Mouse (Mus musculus): ENCODE results near the gene Atmin.

The Atmin gene

GRCm38 (mm10) chr8:116943161-116943554 lies at the start of gene Atmin:
TSS of gene Atmin (plus strand) at chr8:116943393.
- peak; percentile 90 for DNase-seq

GRCm38 (mm10) chr8:116893938-116894337 lies 49.3 kb upstream of the Atmin start:
- DNase-seq = no peak

GRCm38 (mm10) chr8:116895521-116895920 lies 47.7 kb upstream of the Atmin start:
- DNase-seq = no peak

GRCm38 (mm10) chr8:116904736-116905135 lies 38.5 kb upstream of the Atmin start:
- DNase-seq = no peak

GRCm38 (mm10) chr8:116905252-116905651 lies 37.9 kb upstream of the Atmin start:
- no peak for DNase-seq

DNA sequence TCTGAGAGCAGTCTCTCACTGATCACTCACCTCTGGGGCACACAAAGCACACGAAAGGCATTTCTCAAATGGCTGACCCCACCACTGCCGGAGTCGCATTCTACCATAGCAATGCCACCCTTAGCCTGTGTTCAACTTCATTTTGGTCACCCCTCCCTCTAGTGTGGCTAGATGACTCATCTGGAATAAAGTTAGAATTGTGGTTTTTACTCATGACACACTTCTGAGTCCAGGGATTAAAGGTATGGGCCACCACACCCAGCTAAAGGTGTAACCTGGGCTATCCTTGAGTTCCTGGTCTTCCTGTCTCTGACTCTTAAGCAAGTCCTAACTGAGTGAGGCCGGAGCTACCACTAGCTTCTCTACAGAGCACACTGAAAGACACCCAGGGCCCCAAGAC lies 37.4 kb upstream of the Atmin start:
- DNase-seq = no peak

- DNase-seq = no peak
Observed at GRCm38 (mm10) chr8:116921005-116921336, 22.2 kb upstream of the Atmin start.

DNA sequence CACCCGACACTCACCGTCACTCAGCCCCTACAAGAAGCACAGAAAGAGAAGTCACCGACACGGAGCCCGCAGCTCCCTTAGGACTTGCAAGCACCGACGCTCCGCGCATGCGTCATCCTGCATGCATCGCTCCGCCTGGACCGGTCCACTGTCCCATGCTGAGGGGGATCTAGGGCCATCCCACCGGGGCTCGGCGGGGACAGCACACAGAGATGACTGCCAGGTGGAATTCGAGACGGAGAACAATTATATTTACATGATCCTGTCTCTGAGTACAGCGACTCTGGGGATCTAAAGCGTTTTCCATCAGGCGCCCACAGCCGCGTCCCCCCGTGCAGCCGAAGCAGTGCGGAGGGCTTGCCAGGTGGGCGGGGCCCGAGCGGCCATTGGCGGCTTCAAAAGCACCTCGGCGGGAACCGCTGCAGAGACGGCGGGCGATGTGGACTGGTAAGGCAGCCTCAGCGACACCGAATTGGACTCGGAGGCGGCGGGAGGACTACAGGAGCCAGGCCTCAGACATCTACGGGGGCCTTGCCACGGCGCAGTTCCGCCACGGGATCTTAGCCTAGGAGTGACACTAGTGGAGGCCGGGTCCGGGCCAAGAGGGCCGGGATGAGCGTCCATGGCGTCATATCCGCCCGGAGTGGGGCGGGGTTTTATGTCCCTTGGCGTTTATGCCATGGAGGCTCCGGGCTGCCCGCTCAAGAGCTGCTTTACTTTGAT lies 21.7 kb upstream of the Atmin start, which contains the start of the genes Cmc2 and Cenpn:
Cmc2 (minus strand) TSS at position 119 of the 723 bp plus-strand sequence.
Cenpn (plus strand) TSS at position 394 of the 723 bp plus-strand sequence.
- DNase-seq = peak; percentile 91

- no peak for DNase-seq
Observed at GRCm38 (mm10) chr8:116922060-116922757, 21.0 kb upstream of the Atmin start.

DNA sequence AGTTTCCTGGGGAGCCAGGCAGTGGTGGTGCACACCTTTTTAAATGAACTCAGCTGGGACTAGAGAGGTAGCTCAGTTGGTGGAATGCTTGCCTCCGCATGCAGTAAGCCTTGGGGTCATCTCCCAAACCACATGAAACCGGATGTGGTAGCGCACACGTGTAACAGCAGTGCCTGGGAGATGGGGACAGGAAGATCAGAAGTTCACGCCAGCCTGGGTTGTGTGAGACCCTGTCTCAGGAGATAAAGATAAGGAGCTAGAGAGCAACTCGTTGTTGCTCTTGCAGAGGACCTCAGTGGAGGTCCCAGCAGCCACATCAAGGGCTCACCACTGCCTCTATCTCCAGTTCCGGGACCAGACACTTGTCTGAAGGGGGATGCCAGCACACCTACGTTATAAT lies 19.7 kb upstream of the Atmin start:
- DNase-seq = no peak

GRCm38 (mm10) chr8:116927880-116928279 lies 15.3 kb upstream of the Atmin start:
- no peak for DNase-seq

DNA sequence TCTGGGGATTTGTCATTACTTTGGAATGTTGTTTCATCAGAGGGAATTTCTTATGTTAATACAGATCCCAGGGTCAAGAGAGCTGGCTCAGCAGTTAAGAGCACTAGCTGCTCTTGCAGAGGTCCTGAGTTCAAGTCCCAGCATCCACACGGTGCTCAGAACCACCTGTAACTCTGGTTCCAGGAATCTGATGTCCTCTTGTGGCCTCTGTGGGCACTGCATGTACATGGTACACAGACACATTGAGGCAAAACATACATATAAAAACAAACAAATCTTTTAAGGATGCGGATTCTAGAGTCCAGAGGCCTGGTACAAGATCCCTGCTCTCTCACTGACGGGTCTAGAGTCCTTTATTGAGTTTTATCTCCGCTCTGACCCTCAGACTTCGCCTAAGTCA lies 14.6 kb upstream of the Atmin start:
- DNase-seq = no peak

DNA sequence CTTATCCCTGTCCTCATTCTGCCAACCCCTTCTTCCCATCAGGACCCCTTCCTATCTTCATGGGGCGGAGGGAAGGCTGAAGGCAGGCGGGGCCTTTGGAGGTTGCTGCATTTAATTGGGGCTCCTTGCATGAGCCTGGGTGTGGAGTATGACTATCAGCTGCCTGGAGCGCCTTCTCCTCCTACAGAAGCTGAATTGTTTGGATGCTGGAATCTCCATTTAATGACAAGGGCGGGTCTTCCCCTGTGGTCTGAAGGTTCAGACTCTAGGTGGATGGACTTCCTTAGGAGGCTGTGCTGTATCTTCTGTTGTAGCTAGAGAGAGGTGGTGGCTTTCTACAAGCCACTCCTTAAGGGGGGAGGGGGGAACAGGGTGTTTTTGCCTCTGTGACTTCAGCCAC lies 8.2 kb upstream of the Atmin start:
- DNase-seq = no peak

GRCm38 (mm10) chr8:116935506-116935905 lies 7.7 kb upstream of the Atmin start:
- no peak for DNase-seq

DNA sequence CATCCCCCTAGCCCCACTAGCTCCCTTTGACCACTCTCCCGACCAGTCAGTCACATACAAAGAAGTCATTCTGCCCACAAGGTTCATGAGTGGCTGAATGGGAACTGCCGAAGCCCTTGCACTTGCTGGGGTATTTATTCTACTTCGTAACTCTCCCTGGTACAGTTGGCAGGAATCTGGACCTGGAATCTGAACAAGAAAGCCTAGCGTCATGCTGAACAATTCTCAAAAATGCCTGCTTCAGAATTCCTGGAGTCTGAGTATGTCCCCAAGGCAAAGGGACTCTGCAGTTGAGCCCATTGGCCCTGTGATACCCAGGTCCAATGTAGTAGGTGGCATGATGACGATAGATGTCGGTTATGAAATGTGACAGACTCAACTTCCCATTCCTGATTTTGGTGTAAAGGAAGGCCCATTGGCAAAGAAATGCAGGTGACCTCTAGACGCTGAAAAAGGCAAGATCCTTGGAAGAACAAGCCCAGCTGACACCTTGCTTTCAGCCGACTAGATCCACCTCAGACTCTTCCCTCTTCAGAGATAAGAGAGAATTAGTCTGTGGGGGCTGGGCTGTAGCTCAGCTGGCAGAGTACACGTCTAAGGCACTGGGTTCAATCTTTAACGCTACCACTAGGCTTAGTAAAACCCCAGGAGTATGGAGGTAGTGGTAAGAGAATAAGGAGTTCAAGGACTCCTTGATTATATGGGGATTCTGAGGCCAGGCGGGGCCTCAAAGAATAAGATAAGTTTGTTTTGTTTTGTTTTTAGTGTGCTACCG lies 722 bp upstream of the Atmin start:
- DNase-seq = no peak

GRCm38 (mm10) chr8:116943555-116944384 lies 577 bp downstream of the Atmin start:
- DNase-seq = no peak

DNA sequence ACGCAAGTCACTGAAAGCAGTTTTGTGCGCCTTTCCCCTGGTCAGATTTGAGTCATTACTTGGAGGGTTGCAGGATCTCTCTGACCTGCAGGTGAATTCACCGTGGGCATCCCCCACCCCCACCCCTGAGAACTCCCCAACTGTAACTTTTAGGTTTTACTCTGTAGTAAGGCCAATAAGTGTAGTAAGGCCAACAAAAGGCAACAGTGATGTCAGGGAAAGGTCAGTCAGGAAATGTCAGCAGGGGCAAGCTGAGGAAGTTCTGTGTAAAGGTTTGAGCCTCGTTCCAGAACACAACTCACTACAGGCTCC lies 1.1 kb downstream of the Atmin start:
- DNase-seq = no peak

- no peak for DNase-seq
Observed at GRCm38 (mm10) chr8:116945169-116945910, 2.1 kb downstream of the Atmin start.

DNA sequence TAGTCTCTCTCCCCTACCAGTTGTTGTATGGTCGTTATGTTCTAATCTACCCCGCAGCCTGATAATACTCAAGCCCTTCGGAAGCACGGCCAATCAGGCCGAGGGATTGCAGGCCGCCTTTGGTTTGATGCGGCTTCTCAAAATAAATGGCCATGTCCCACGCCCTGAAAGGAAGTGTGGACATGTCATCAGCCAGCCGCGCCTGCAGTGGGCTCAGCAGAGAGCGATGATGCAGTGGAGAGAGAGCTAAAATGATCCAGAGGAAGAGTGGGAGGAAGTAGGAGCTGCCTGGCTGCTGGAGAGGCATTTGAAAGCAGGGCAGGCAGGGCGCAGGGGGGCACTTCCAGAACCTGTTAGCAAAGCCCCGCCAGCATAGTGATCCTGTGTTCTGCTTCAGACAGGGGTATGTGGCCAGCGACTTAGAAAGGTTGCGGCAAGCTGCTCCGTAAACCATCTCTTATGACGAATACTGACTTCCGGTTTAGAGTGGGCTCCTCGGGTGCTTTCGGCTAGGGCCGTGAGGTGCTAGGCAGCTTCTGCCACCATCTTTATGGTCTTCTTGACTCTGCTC lies 3.2 kb downstream of the Atmin start:
- DNase-seq = peak; percentile 69

DNA sequence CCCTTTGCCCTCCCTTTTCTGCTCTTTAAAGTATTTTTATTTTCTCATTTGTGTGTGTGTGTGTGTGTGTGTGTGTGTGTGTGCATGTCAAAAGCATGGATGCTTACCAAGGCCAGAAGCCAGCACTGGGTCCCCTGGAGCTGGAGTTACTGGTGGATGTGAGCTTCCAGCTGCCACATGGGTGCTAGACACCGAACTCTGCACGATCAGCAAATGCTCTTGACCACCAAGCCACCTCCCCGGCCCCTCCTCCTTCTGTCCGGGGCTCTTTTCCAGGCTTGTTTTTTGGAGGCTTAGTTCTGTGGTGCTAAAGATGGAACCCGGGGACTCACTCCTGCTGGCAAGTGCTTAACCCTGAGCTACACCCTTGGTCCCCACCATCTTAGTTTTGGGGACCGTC lies 3.7 kb downstream of the Atmin start:
- peak; percentile 28 for DNase-seq

GRCm38 (mm10) chr8:116947589-116947988 lies 4.4 kb downstream of the Atmin start:
- no peak for DNase-seq

DNA sequence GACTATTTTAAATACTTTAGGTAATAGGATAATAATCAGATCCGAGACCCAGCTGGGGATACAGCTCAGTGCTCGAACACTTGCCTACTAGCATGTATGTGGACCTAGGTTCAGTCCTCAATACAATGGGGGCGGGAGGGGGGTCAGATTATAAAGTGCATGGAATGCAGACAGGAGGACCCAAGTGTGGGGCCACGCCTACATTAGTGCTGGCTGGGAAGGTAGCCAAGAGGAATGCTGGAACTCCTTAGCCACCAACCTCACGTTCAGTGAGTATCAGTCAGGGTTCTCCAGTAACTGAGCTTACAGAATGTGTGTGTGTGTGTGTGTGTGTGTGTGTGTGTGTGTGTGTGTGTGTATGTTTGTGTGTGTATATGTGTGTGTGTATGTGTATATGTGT lies 8.2 kb downstream of the Atmin start:
- DNase-seq = no peak
